Mouse (Mus musculus): ENCODE data around the gene Sbk2.

- TF ChIP-seq NELFE (IDR thresholded peaks at IDR 0.05; ENCODE audit: low read depth, low read length) (no peak), POLR2A (IDR thresholded peaks at IDR 0.05; ENCODE audit: low read depth, low read length) (no peak), HCFC1 (IDR thresholded peaks at IDR 0.05; ENCODE audit: low read depth, low read length) (no peak), ZNF384 (IDR thresholded peaks at IDR 0.05; ENCODE audit: low read depth, low read length) (no peak), CTCF (conservative IDR thresholded peaks at IDR 0.05 in 1 of 2, IDR thresholded peaks at IDR 0.05 in 1 of 2; ENCODE audit: low read depth in 2 of 2, low read length in 2 of 2) (peak in 1 of 2 experiments; percentile 82; a peak in 2 of 4 replicates)
Observed at GRCm38 (mm10) chr7:4964272-4964671, at the start of gene Sbk2.
